Mouse (Mus musculus) stomach, postnatal 0 days (tissue): Measurements from ENCODE around the gene Atraid. TPM values are rescaled to one million over a fixed set of nuclear protein-coding genes. Genes with fewer than 3 reads are reported as not detected.

ENCODE experiments used
- ATAC-seq: fragments of 200-750 bp; cut with Nextera tagmentation; 2 replicates; pipeline ENCODE4 v1.8.0; 2017; ENCODE audit not compliant: low FRiP score, low TSS enrichment
- DNase-seq: peaks from one replicate; pipeline ENCODE4 v3.0.0-alpha.2; 2016; ENCODE audit warnings: low spot score
- H3K27ac ChIP-seq: fragments of 300-500 bp; sonication (generic); replicated peaks from 2 replicates; pipeline ENCODE4 v1.5.1; 2014; ENCODE audit warnings: mild to moderate bottlenecking, control low read depth
- H3K27me3 ChIP-seq: fragments of 300-500 bp; sonication (generic); 2 replicates; pipeline ENCODE4 v1.6.1; 2014; ENCODE audit warnings: low read length; ENCODE audit not compliant: control insufficient read depth, insufficient read depth
- H3K36me3 ChIP-seq: fragments of 300-500 bp; sonication (generic); 2 replicates; pipeline ENCODE4 v1.6.1; 2014; ENCODE audit warnings: low read length, mixed read lengths; ENCODE audit not compliant: control insufficient read depth, insufficient read depth
- H3K4me1 ChIP-seq: fragments of 300-500 bp; sonication (generic); replicated peaks from 2 replicates; pipeline ENCODE4 v1.6.1; 2014; ENCODE audit warnings: antibody characterized with exemption; ENCODE audit not compliant: control insufficient read depth, insufficient read depth
- H3K4me2 ChIP-seq: fragments of 300-500 bp; sonication (generic); replicated peaks from 2 replicates; pipeline ENCODE4 v1.6.1; 2014; ENCODE audit warnings: low read depth, mild to moderate bottlenecking, control low read depth, moderate library complexity
- H3K4me3 ChIP-seq: fragments of 300-500 bp; sonication (generic); 2 replicates; pipeline ENCODE4 v1.5.1; 2014; ENCODE audit warnings: low read depth, low read length, control low read depth
- H3K9ac ChIP-seq: fragments of 300-500 bp; sonication (generic); 2 replicates; pipeline ENCODE4 v1.6.1; 2014; ENCODE audit warnings: mild to moderate bottlenecking, low read length, control low read depth, mixed read lengths
- H3K9me3 ChIP-seq: fragments of 300-500 bp; sonication (generic); 2 replicates; pipeline ENCODE4 v1.6.1; 2016; ENCODE audit warnings: low read length; ENCODE audit not compliant: control insufficient read depth
- CTCF ChIP-seq: IDR thresholded peaks from 2 replicates; pipeline ENCODE4 v1.5.1; 2016; ENCODE audit warnings: antibody characterized with exemption, low read depth, mild to moderate bottlenecking, moderate library complexity
- EP300 ChIP-seq: optimal IDR thresholded peaks from 2 replicates; pipeline ENCODE3; 2016; ENCODE audit warnings: antibody characterized with exemption
- WGBS: fragments of 180-500 bp; shearing (Covaris S2); extraction: QIAGEN DNeasy Blood & Tissue Kit; methylation state at CpG from one replicate; pipeline ENCODE4 v1.1.7; 2014; 5-methylcytosine and 5-hydroxymethylcytosine counted together
- polyA plus RNA-seq: library from polyadenylated mRNA; unstranded; fragments of >200 nt; fragmentation: Nextera tagmentation; extraction: Ambion mirVana; gene quantifications from 2 replicates; pipeline ENCODE4 v1.2.1, GENCODE M21; 2015

The Atraid gene
- polyA plus RNA-seq, 1 experiment from 2014 or later, result 192 TPM

DNA sequence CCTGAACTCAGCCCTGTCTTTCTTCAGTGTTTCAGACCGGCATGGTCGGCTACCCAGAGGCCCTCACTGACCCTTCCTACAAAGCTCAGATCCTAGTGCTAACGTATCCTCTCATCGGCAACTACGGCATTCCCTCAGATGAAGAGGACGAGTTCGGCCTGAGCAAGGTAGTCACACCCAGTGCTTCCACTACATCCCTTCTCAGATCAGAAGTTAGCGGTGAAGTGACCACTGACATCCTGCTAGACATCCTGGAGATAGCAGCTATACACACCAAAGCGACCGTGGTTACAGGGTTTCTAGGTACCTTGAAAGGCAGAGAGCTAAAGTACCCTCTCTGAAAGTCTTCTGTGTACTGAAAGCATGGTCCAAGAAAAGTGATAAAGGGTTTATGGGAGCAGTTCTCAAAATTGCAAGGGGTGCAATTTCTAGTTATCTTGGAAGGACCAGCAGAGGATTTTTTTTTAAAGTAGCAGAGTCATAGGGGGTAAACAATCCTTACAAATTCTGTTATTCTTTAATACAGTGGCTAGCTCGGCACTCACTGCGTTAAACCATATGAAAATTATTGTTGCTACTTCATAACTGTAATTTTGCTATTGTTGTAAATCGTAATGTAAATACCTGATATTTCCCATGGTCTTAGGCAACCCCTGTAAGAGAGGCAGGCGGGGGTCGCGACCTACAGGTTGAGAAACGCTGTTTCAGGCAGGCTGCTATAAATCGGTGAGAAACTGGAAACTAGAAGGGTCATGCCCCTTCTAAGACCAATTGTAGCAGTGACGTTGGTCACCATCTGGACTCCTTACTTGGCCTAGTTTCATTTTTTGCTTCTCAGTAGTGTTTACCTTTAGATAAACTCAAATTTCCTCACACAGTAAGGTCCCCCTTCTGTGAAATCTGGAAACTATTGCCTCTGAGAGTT is 7.4 kb downstream of the Atraid start:
- TF ChIP-seq EP300 (no peak), CTCF (no peak)
- peak overlapping the region; percentile 60 for H3K4me3 ChIP-seq
- H3K9me3 ChIP-seq, result no peaks in the 10 kb centered on the region
- peak overlapping the region; percentile 98 for H3K4me2 ChIP-seq
- H3K36me3 ChIP-seq, result peaks cover 10% of the 10 kb centered on the region; the same call in 1 of the 2 replicates
- ATAC-seq (no peak), DNase-seq (no peak)
- no peaks in the 10 kb centered on the region for H3K27me3 ChIP-seq
- peak overlapping the region; percentile 69 for H3K9ac ChIP-seq
- H3K4me1 ChIP-seq, result no peaks in the 10 kb centered on the region
- WGBS, result 22% methylated on average over 19 of the region's 19 CpGs
- peak overlapping the region; percentile 58 for H3K27ac ChIP-seq

- TF ChIP-seq CTCF (no peak), EP300 (no peak)
- no peak for ATAC-seq
- DNase-seq, result no peak
- 95% methylated on average over 3 of the region's 3 CpGs for WGBS
- H3K27ac ChIP-seq, result no peak overlapping the region
- no peak overlapping the region for H3K4me3 ChIP-seq
- peaks cover 60% of the 10 kb centered on the region for H3K36me3 ChIP-seq
- no peak overlapping the region for H3K4me2 ChIP-seq
- H3K9me3 ChIP-seq, result no peaks in the 10 kb centered on the region
- no peak overlapping the region for H3K9ac ChIP-seq
- no peaks in the 10 kb centered on the region for H3K27me3 ChIP-seq
- H3K4me1 ChIP-seq, result no peaks in the 10 kb centered on the region
Measured at GRCm38 (mm10) chr5:31069810-31070209, 21.7 kb downstream of the Atraid start.

GRCm38 (mm10) chr5:31071059-31071458 is 22.9 kb downstream of the Atraid start:
- H3K27ac ChIP-seq, result no peak overlapping the region
- WGBS, result 74% methylated on average over 2 of the region's 2 CpGs
- TF ChIP-seq CTCF, result no peak
- TF ChIP-seq EP300, result no peak
- no peak for DNase-seq
- no peaks in the 10 kb centered on the region for H3K9me3 ChIP-seq
- ATAC-seq, result no peak
- peaks cover 67% of the 10 kb centered on the region for H3K36me3 ChIP-seq
- no peak overlapping the region for H3K9ac ChIP-seq
- H3K4me3 ChIP-seq, result no peak overlapping the region
- no peak overlapping the region for H3K4me2 ChIP-seq
- no peaks in the 10 kb centered on the region for H3K4me1 ChIP-seq
- no peaks in the 10 kb centered on the region for H3K27me3 ChIP-seq

- Histone ChIP-seq H3K9me3 (no peaks in the 10 kb centered on the region), H3K4me2 (no peak overlapping the region), H3K27ac (no peak overlapping the region), H3K36me3 (peaks cover 66% of the 10 kb centered on the region), H3K27me3 (no peaks in the 10 kb centered on the region), H3K4me3 (no peak overlapping the region), H3K9ac (no peak overlapping the region), H3K4me1 (no peaks in the 10 kb centered on the region)
- WGBS, result 93% methylated on average over 11 of the region's 11 CpGs
- TF ChIP-seq EP300, result no peak
- TF ChIP-seq CTCF, result no peak
- ATAC-seq (no peak), DNase-seq (no peak)
Measured at GRCm38 (mm10) chr5:31071821-31072220, 23.7 kb downstream of the Atraid start.

GRCm38 (mm10) chr5:31073176-31073575 is 25.1 kb downstream of the Atraid start:
- Histone ChIP-seq H3K9me3 (no peaks in the 10 kb centered on the region), H3K4me3 (no peak overlapping the region), H3K9ac (no peak overlapping the region), H3K4me1 (no peaks in the 10 kb centered on the region), H3K36me3 (peaks cover 62% of the 10 kb centered on the region), H3K27ac (no peak overlapping the region), H3K27me3 (no peaks in the 10 kb centered on the region), H3K4me2 (no peak overlapping the region)
- ATAC-seq, result no peak
- 88% methylated on average over 12 of the region's 12 CpGs for WGBS
- TF ChIP-seq CTCF (no peak), EP300 (no peak)
- DNase-seq, result no peak

GRCm38 (mm10) chr5:31076346-31076745 is 28.2 kb downstream of the Atraid start:
- no peaks in the 10 kb centered on the region for H3K9me3 ChIP-seq
- H3K4me2 ChIP-seq, result no peak overlapping the region
- WGBS, result 88% methylated on average over 13 of the region's 13 CpGs
- H3K4me3 ChIP-seq, result no peak overlapping the region
- H3K27ac ChIP-seq, result no peak overlapping the region
- H3K36me3 ChIP-seq, result peaks cover 43% of the 10 kb centered on the region
- TF ChIP-seq EP300, result no peak
- no peaks in the 10 kb centered on the region for H3K27me3 ChIP-seq
- ATAC-seq (0 out of 2 replicates have a peak, but pooled peaks have one; percentile 20), DNase-seq (no peak)
- H3K9ac ChIP-seq, result no peak overlapping the region
- H3K4me1 ChIP-seq, result no peaks in the 10 kb centered on the region
